Mouse (Mus musculus) hematopoietic multipotent progenitor cell, adult 10-12 weeks (in vitro differentiated cells): ENCODE results near the gene Spata18. TPM values are rescaled to one million over a fixed set of nuclear protein-coding genes. Genes with fewer than 3 reads are reported as not detected.

Source experiments
- polyA plus RNA-seq: library from polyadenylated mRNA; stranded (reverse); fragments of >175 nt; gene quantifications from 2 replicates; pipeline ENCODE4 v1.2.3, GENCODE M21; 2012; ENCODE audit warnings: low replicate concordance

Gene Spata18
- polyA plus RNA-seq = not detected in 2 replicates

DNA sequence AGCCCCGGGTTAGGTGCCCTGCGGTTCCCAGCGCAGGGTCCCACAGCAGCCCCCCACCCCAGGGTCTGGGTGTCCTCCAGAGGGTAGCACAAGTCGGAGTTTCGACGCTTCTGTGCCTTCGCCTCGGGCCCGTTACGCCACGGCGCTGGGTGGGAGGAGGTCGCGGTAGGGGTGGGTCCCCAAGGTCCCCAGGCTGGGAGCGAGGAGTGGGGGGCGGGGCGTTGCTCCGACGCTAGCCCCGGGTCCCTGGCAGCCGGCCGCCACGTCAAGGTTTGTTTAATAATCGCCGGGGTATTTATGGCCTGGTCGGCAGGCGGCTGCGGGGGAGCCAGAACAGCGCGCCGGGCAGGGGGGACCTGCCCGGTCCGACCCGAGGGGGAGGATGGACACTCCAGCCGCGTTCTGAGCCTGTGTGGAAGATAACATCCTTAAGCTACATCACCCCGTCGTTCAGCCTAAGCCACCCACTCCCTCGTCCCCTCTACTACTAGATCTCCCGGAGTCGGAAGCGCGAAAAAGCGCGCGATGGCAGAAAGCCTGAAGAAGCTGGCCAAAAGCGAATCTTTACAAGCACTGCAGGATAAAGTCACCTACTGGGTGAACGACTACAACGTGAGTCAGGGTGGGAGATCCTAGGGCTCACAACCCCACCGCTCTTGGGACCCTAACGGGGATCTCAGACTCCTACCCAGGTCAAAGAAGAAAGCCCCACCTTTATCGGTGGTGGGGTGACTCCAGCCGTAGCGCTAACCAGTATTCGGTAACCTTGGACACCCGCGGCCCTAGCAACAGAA is at the start of gene Spata18:
Spata18 (plus strand) TSS at position 319 of the 794 bp plus-strand sequence.

DNA sequence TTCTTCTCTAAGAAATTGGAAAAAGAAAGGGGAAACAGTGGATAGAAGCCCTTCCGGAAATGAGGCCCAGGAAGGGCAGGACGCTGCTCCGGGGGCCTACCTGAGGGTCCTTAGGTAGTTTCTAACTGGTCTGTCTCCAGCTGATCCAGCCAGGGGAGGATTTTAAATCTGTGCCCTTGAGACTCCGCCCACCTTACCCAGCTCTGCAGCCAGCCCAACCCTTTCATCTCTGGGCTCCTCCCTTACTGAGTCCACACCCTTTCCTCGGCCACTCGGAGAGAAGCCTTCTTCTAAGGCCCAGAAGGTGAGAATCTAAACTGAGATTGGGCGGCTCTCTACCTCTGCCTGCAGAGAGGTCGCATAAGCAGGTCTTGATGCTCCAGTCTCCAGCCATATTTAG is 18.9 kb upstream of the Spata18 start, which contains the start of gene Lrrc66:
Lrrc66 (minus strand) TSS at position 236 of the 400 bp plus-strand sequence.

DNA sequence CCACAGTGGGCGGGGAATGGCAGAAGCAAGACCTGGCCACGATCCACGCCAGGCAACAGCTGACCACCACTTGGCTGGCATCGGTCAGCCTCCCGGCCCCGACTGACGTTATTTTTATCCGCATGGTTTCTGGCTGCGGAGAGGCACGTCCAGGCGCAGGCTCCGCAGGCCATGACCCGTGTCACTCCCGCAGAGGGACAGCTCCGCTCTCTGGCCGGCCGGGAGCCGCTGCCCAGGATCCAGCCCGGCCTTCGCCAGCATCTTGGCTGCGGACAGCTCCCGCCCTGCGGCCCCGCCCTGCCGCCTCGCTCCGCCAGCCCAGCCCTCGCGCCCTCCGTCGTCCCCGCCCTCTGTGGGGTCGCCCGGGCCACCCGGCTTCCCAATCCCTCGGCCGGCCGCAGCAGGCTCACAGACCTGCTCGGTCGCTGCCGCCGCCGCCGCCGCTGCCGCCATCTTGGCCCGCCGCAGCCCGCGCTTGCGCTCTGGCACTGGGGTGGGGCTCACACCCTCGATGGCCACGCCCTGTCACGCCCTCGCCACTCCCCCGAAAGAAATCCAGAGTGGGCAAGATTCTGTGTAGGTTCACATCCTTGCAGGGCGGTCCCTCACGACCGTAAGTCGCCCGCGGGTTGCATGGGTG is 3.8 kb upstream of the Spata18 start, which contains the start of gene Sgcb:
Sgcb (minus strand) TSS at position 530 of the 640 bp plus-strand sequence.

Other genes with a start within 250 kb of the Spata18 start
- gene Cwh43, start 245.3 kb upstream of the Spata18 start, polyA plus RNA-seq = not detected in 2 replicates
- 7.2 and 14.5 TPM in 2 replicates for gene Dcun1d4, start 170.4 kb upstream of the Spata18 start, polyA plus RNA-seq
- not detected in 2 replicates for gene Lrrc66, start 18.9 kb upstream of the Spata18 start, polyA plus RNA-seq
- gene Sgcb, start 3.6 kb upstream of the Spata18 start, polyA plus RNA-seq = 1.7 and 1.8 TPM in 2 replicates